Mouse (Mus musculus) heart, postnatal 14 days (tissue): ENCODE data around the gene Scaf8. TPM values are rescaled to one million over a fixed set of nuclear protein-coding genes. Genes with fewer than 3 reads are reported as not detected.

Source experiments
- DNase-seq, 2 experiments: peaks; one replicate each; pipeline ENCODE4 v3.0.0; 2021 to 2022
- intact Hi-C: fragments of 180-260 bp; cut with DNase I; formaldehyde crosslinking; loops from one replicate; pipeline ENCODE4 v1.15.1; 2025
- total RNA-seq, 2 experiments: library from RNA; stranded (reverse); gene quantifications; 2 replicates each; pipeline ENCODE4 v1.2.3; 2021

Gene Scaf8
- total RNA-seq, 2 experiments from 2014 or later, result 36.5 to 36.6 TPM

GRCm38 (mm10) chr17:3204826-3205405 lies 90.1 kb downstream of the Scaf8 start:
- intact Hi-C loops, result no loop called here
- DNase-seq, result no peak

GRCm38 (mm10) chr17:3206527-3207398 lies 92.0 kb downstream of the Scaf8 start:
- intact Hi-C loops, result no loop called here
- no peak for DNase-seq

GRCm38 (mm10) chr17:3207529-3208240 lies 92.9 kb downstream of the Scaf8 start:
- no peak for DNase-seq
- intact Hi-C loops, result no loop called here

GRCm38 (mm10) chr17:3208471-3208870 lies 93.7 kb downstream of the Scaf8 start:
- intact Hi-C loops, result no loop called here
- no peak for DNase-seq

- no peak for DNase-seq
Observed at GRCm38 (mm10) chr17:3209581-3209980, 94.8 kb downstream of the Scaf8 start.

GRCm38 (mm10) chr17:3210134-3210533 lies 95.4 kb downstream of the Scaf8 start:
- intact Hi-C loops, result no loop called here
- no peak for DNase-seq

More at GRCm38 (mm10) chr17:3209581-3209980, 94.8 kb downstream of the Scaf8 start:
- intact Hi-C loops, result no loop called here

GRCm38 (mm10) chr17:3212105-3212504 lies 97.3 kb downstream of the Scaf8 start:
- intact Hi-C loops, result no loop called here
- no peak for DNase-seq

- intact Hi-C loops, result no loop called here
- DNase-seq, result no peak
Observed at GRCm38 (mm10) chr17:3212886-3213285, 98.1 kb downstream of the Scaf8 start.

GRCm38 (mm10) chr17:3214852-3215251 lies 100.1 kb downstream of the Scaf8 start:
- DNase-seq, result no peak

GRCm38 (mm10) chr17:3217023-3217422 lies 102.3 kb downstream of the Scaf8 start:
- no peak for DNase-seq
- intact Hi-C loops, result no loop called here

More at GRCm38 (mm10) chr17:3214852-3215251, 100.1 kb downstream of the Scaf8 start:
- intact Hi-C loops, result no loop called here

- DNase-seq, result no peak
- intact Hi-C loops, result no loop called here
Observed at GRCm38 (mm10) chr17:3218364-3218763, 103.6 kb downstream of the Scaf8 start.

GRCm38 (mm10) chr17:3218916-3219315 lies 104.1 kb downstream of the Scaf8 start:
- DNase-seq, result no peak
- intact Hi-C loops, result no loop called here

GRCm38 (mm10) chr17:3220201-3220600 lies 105.4 kb downstream of the Scaf8 start:
- intact Hi-C loops, result loop anchor here (5.0 kb wide), 1 partner anchor 118 kb away; no protein-coding TSS in a partner anchor

GRCm38 (mm10) chr17:3223071-3223470 lies 108.3 kb downstream of the Scaf8 start:
- no peak for DNase-seq
- intact Hi-C loops, result loop anchor here (5.0 kb wide), 1 partner anchor 121 kb away; no protein-coding TSS in a partner anchor

More at GRCm38 (mm10) chr17:3220201-3220600, 105.4 kb downstream of the Scaf8 start:
- DNase-seq, result no peak

GRCm38 (mm10) chr17:3223721-3224120 lies 108.9 kb downstream of the Scaf8 start:
- intact Hi-C loops, result loop anchor here (2.0 to 5.0 kb wide), 2 partner anchors 121 to 139 kb away; no protein-coding TSS in a partner anchor
- DNase-seq, result no peak

GRCm38 (mm10) chr17:3224383-3225106 lies 109.8 kb downstream of the Scaf8 start:
- intact Hi-C loops, result loop anchor here (2.0 to 5.0 kb wide), 2 partner anchors 122 to 140 kb away; no protein-coding TSS in a partner anchor
- DNase-seq, result peak; percentile 88 to 93

GRCm38 (mm10) chr17:3230231-3231000 lies 115.6 kb downstream of the Scaf8 start:
- peak; percentile 53 to 72 for DNase-seq
- intact Hi-C loops, result loop anchor here (5.0 kb wide), 3 partner anchors 42 to 282 kb away; no protein-coding TSS in a partner anchor

- DNase-seq, result peak in 1 of 2 experiments; percentile 26
- intact Hi-C loops, result loop anchor here (5.0 kb wide), 3 partner anchors 40 to 280 kb away; no protein-coding TSS in a partner anchor
Observed at GRCm38 (mm10) chr17:3232626-3233025, 117.9 kb downstream of the Scaf8 start.

- DNase-seq, result no peak
- intact Hi-C loops, result no loop called here
Observed at GRCm38 (mm10) chr17:3243672-3244071, 128.9 kb downstream of the Scaf8 start.
